Mouse (Mus musculus) urinary bladder, postnatal 14 days (tissue): ENCODE measurements around the gene Lbhd1.
"Not testable (repeated sequence)": the region's sequence is repeated elsewhere in the genome, so short reads cannot be mapped to it uniquely, and the experiment has no call there.

Source experiments
- DNase-seq: peaks from one replicate; pipeline ENCODE4 v3.0.0; 2021; ENCODE audit warnings: low spot score

Lbhd1 gene

GRCm38 (mm10) chr19:8871267-8872186 is 12.0 kb upstream of the Lbhd1 start, which contains the start of gene Ubxn1:
Gene Ubxn1, plus strand, starts transcription at chr19:8871496.
- peak; percentile 97 for DNase-seq

GRCm38 (mm10) chr19:8872266-8872840 is 11.2 kb upstream of the Lbhd1 start:
- DNase-seq: no peak

GRCm38 (mm10) chr19:8875031-8875430 is 8.5 kb upstream of the Lbhd1 start:
- DNase-seq: no peak

GRCm38 (mm10) chr19:8880311-8881033 is 3.1 kb upstream of the Lbhd1 start, which contains the start of gene Uqcc3:
Gene Uqcc3, minus strand, starts transcription at chr19:8880923.
- DNase-seq: peak; percentile 90

GRCm38 (mm10) chr19:8881034-8881392 is 2.5 kb upstream of the Lbhd1 start:
- no peak for DNase-seq

GRCm38 (mm10) chr19:8886916-8887584 is 3.5 kb downstream of the Lbhd1 start:
- DNase-seq: no peak

GRCm38 (mm10) chr19:8887585-8888463 is 4.3 kb downstream of the Lbhd1 start:
- no peak for DNase-seq

- peak; percentile 96 for DNase-seq
These were observed 5.2 kb downstream of the Lbhd1 start, which contains the start of the genes 1810009A15Rik and Gm49416 for GRCm38 (mm10) chr19:8888511-8889385. Gene 1810009A15Rik, plus strand, starts transcription at chr19:8888853. Gene Gm49416, plus strand, starts transcription at chr19:8888926.

GRCm38 (mm10) chr19:8892829-8893766 is 9.6 kb downstream of the Lbhd1 start, which contains the start of gene Ints5:
Gene Ints5, plus strand, starts transcription at chr19:8893005.
- DNase-seq: peak; percentile 84

- no peak for DNase-seq
These were observed 11.9 kb downstream of the Lbhd1 start for GRCm38 (mm10) chr19:8895397-8895960.

- not testable (repeated sequence) for DNase-seq
These were observed 12.7 kb downstream of the Lbhd1 start for GRCm38 (mm10) chr19:8896231-8896630.

- peak; percentile 58 for DNase-seq
These were observed 13.8 kb downstream of the Lbhd1 start for GRCm38 (mm10) chr19:8897211-8897864.

- DNase-seq: peak; percentile 96
These were observed 14.4 kb downstream of the Lbhd1 start, which contains the start of gene Ganab for GRCm38 (mm10) chr19:8897865-8898495. Gene Ganab, plus strand, starts transcription at chr19:8898071.

GRCm38 (mm10) chr19:8898576-8898975 is 15.0 kb downstream of the Lbhd1 start:
- DNase-seq: no peak

- no peak for DNase-seq
These were observed 15.5 kb downstream of the Lbhd1 start for GRCm38 (mm10) chr19:8899079-8899478.

- no peak for DNase-seq
These were observed 19.9 kb downstream of the Lbhd1 start for GRCm38 (mm10) chr19:8903412-8903811.

GRCm38 (mm10) chr19:8908531-8908930 is 25.0 kb downstream of the Lbhd1 start:
- no peak for DNase-seq
